Mouse (Mus musculus) liver, adult 2 months (tissue): ENCODE measurements around the gene Vcan. TPM values are rescaled to one million over a fixed set of nuclear protein-coding genes. Genes with fewer than 3 reads are reported as not detected.

ENCODE experiments used
- DNase-seq: peaks from one replicate; pipeline ENCODE4 v3.0.0-alpha.2; 2011; ENCODE audit warnings: low read depth, low spot score; ENCODE audit errors: extremely low read depth
- H3K27ac ChIP-seq: fragments of 200-500 bp; replicated peaks from 2 replicates; pipeline ENCODE4 v1.5.1; 2012; ENCODE audit warnings: low read depth, mild to moderate bottlenecking, control low read depth, inconsistent platforms, low read length; ENCODE audit not compliant: insufficient read depth
- H3K27me3 ChIP-seq: fragments of 200-500 bp; 2 replicates; pipeline ENCODE4 v1.6.1; 2012; ENCODE audit warnings: mild to moderate bottlenecking, moderate library complexity, low read length, inconsistent platforms; ENCODE audit not compliant: control insufficient read depth, insufficient read depth
- H3K36me3 ChIP-seq: fragments of 200-500 bp; 2 replicates; pipeline ENCODE4 v1.6.1; 2012; ENCODE audit warnings: low read length, inconsistent platforms; ENCODE audit not compliant: control insufficient read depth, insufficient read depth
- H3K4me1 ChIP-seq: fragments of 200-500 bp; 2 replicates; pipeline ENCODE4 v1.6.1; 2011; ENCODE audit warnings: low read length; ENCODE audit not compliant: control insufficient read depth, insufficient read depth
- H3K4me3 ChIP-seq: fragments of 200-500 bp; 2 replicates; pipeline ENCODE4 v1.5.1; 2011; ENCODE audit warnings: low read depth, mild to moderate bottlenecking, control low read depth, low read length, moderate library complexity; ENCODE audit not compliant: insufficient read depth
- H3K79me2 ChIP-seq: fragments of 200-500 bp; 2 replicates; pipeline ENCODE4 v1.6.1; 2012; ENCODE audit warnings: inconsistent platforms, mild to moderate bottlenecking, low read length, moderate library complexity; ENCODE audit not compliant: control insufficient read depth, insufficient read depth
- H3K9ac ChIP-seq: fragments of 200-500 bp; 2 replicates; pipeline ENCODE4 v1.6.1; 2012; ENCODE audit warnings: low read depth, mild to moderate bottlenecking, control low read depth, inconsistent platforms, low read length
- CTCF ChIP-seq: fragments of 200-500 bp; IDR thresholded peaks from 2 replicates; pipeline ENCODE4 v1.5.1; 2011; ENCODE audit warnings: low read depth, low read length, control low read depth
- POLR2A ChIP-seq: fragments of 200-500 bp; IDR thresholded peaks from 2 replicates; pipeline ENCODE4 v1.6.1; 2011; ENCODE audit warnings: low read length, control low read depth; ENCODE audit not compliant: insufficient read depth; ENCODE audit errors: extremely low read depth
- WGBS: fragments of 180-500 bp; shearing (Covaris S2); methylation state at CpG from one replicate; pipeline ENCODE4 v1.1.7; 2018; 5-methylcytosine and 5-hydroxymethylcytosine counted together
- polyA plus RNA-seq: library from polyadenylated mRNA; depleted of rRNA; stranded (reverse); fragments of >200 nt; gene quantifications from 2 replicates; pipeline ENCODE4 v1.2.3, GENCODE M21; 2012
- total RNA-seq: library from RNA; depleted of rRNA; stranded (reverse); fragments of >200 nt; gene quantifications from 2 replicates; pipeline ENCODE4 v1.2.3, GENCODE M21; 2014

Gene Vcan
- total and polyA plus RNA-seq, 2 experiments = 0.02 to 0.09 TPM

- Histone ChIP-seq H3K27ac (no peak overlapping the region), H3K27me3 (no peaks in the 10 kb centered on the region), H3K4me1 (peaks cover 7% of the 10 kb centered on the region; the same call in 1 of the 2 replicates), H3K36me3 (no peaks in the 10 kb centered on the region), H3K79me2 (no peaks in the 10 kb centered on the region), H3K4me3 (no peak overlapping the region), H3K9ac (no peak overlapping the region)
- TF ChIP-seq POLR2A (no peak), CTCF (no peak)
- WGBS = 97% methylated on average over 11 of the region's 11 CpGs
- no peak for DNase-seq
Measured at GRCm38 (mm10) chr13:89657046-89657445, 85.3 kb downstream of the Vcan start.

DNA sequence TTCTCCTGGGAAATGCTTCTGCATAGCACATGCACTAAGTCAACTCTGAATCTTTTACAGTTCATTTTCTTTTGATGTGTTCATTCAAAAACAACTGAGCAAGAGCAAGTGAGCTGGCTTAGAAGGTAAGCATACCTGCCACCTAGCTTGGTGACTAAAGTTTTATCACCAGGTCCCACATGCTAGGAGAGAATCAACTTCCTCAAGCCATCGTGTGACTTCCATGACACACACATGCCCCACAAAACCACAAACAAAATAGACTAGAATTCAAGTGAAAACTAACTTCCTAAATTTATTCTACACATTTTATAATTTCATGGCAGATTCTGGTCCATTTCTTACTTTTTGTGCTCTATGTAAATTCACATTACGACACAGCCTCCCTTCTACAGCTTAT is 89.0 kb downstream of the Vcan start:
- DNase-seq = no peak
- TF ChIP-seq CTCF = no peak
- Histone ChIP-seq H3K79me2 (no peaks in the 10 kb centered on the region), H3K9ac (no peak overlapping the region), H3K4me1 (peaks cover 7% of the 10 kb centered on the region; the same call in 1 of the 2 replicates), H3K27me3 (no peaks in the 10 kb centered on the region), H3K4me3 (no peak overlapping the region), H3K36me3 (no peaks in the 10 kb centered on the region), H3K27ac (no peak overlapping the region)
- whole genome bisulfite sequencing = 76% methylated on average over 2 of the region's 2 CpGs

- TF ChIP-seq CTCF (no peak), POLR2A (no peak)
- DNase-seq = peak; percentile 84
- Histone ChIP-seq H3K4me1 (peaks cover 7% of the 10 kb centered on the region; the same call in 1 of the 2 replicates), H3K4me3 (no peak overlapping the region), H3K27me3 (no peaks in the 10 kb centered on the region), H3K27ac (no peak overlapping the region), H3K79me2 (no peaks in the 10 kb centered on the region), H3K9ac (no peak overlapping the region), H3K36me3 (no peaks in the 10 kb centered on the region)
- 2% methylated on average over 1 of the region's 1 CpGs for WGBS
Measured at GRCm38 (mm10) chr13:89652773-89653172, 89.5 kb downstream of the Vcan start.

GRCm38 (mm10) chr13:89645589-89645988 is 96.7 kb downstream of the Vcan start:
- TF ChIP-seq POLR2A = no peak
- no peak for TF ChIP-seq CTCF
- H3K79me2 ChIP-seq = no peaks in the 10 kb centered on the region
- H3K36me3 ChIP-seq = no peaks in the 10 kb centered on the region
- no peak overlapping the region for H3K9ac ChIP-seq
- no peak overlapping the region for H3K27ac ChIP-seq
- no peak overlapping the region for H3K4me3 ChIP-seq
- H3K27me3 ChIP-seq = no peaks in the 10 kb centered on the region
- DNase-seq = no peak
- no peaks in the 10 kb centered on the region for H3K4me1 ChIP-seq
- WGBS = 93% methylated on average over 2 of the region's 2 CpGs

GRCm38 (mm10) chr13:89637012-89637411 is 105.3 kb downstream of the Vcan start:
- no peak for TF ChIP-seq CTCF
- TF ChIP-seq POLR2A = no peak
- Histone ChIP-seq H3K27ac (no peak overlapping the region), H3K9ac (no peak overlapping the region), H3K27me3 (no peaks in the 10 kb centered on the region), H3K4me3 (no peak overlapping the region), H3K79me2 (no peaks in the 10 kb centered on the region), H3K36me3 (no peaks in the 10 kb centered on the region), H3K4me1 (no peaks in the 10 kb centered on the region)
- WGBS = 76% methylated on average over 3 of the region's 3 CpGs
- DNase-seq = no peak

GRCm38 (mm10) chr13:89634137-89634683 is 108.1 kb downstream of the Vcan start:
- H3K36me3 ChIP-seq = no peaks in the 10 kb centered on the region
- H3K27me3 ChIP-seq = no peaks in the 10 kb centered on the region
- no peak overlapping the region for H3K4me3 ChIP-seq
- DNase-seq = peak; percentile 66
- H3K9ac ChIP-seq = no peak overlapping the region
- no peak overlapping the region for H3K27ac ChIP-seq
- no peaks in the 10 kb centered on the region; the same call in 1 of the 2 replicates for H3K4me1 ChIP-seq
- 27% methylated on average over 4 of the region's 4 CpGs for WGBS
- TF ChIP-seq POLR2A = no peak
- TF ChIP-seq CTCF = peak; percentile 47
- H3K79me2 ChIP-seq = no peaks in the 10 kb centered on the region
